Mouse (Mus musculus): ENCODE data around the gene D630003M21Rik.

DNA sequence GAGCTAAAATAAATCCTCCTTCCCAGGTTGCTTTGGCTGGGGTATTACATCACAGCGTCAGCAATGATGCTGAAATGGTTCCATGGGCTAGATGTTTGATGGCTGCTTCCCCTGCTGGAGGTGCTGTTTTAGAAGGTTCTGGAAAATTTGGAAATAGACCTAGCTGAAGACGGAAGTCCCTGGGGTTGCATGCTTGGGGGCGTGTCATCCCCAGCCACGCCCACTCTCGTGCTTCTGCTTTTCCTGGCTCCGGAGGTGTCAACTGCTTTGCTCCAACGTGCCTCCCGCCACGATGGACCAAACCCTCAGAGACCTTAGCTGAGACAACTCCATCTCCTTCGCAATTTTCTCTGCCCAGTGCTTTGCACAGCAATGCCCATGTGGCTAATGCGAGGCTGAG is 39.6 kb downstream of the D630003M21Rik start:
- TF ChIP-seq POLR2A (IDR thresholded peaks at IDR 0.05; ENCODE audit: insufficient read depth, low read depth, low read length) (no peak), CTCF (IDR thresholded peaks at IDR 0.05; ENCODE audit: insufficient read depth, low read depth, low read length) (no peak)

All from olfactory bulb, adult 2 months (tissue).